Mouse (Mus musculus): ENCODE data around the gene Gm49425. TPM values are rescaled to one million over a fixed set of nuclear protein-coding genes. Genes with fewer than 3 reads are reported as not detected.

The Gm49425 gene
- polyA plus RNA-seq, 2 experiments, result not detected

GRCm38 (mm10) chr15:101506896-101507758 lies 9.9 kb downstream of the Gm49425 start:
- ATAC-seq (ENCODE audit: insufficient read depth) (no peak), DNase-seq (ENCODE audit: low read depth in 3 of 3, low spot score in 3 of 3) (no peak)
- no peak for TF ChIP-seq EP300 (IDR thresholded peaks at IDR 0.05; ENCODE audit: low read depth)
- no peak for TF ChIP-seq CTCF (IDR thresholded peaks at IDR 0.05; ENCODE audit: low read depth)
- no peaks in the 10 kb centered on the region for H3K36me3 ChIP-seq (replicated peaks; ENCODE audit: control insufficient read depth, insufficient read depth, low read depth)
- WGBS (ENCODE audit: insufficient replicate concordance), result 38% methylated on average over 14 of the region's 14 CpGs
- no peaks in the 10 kb centered on the region for H3K9me3 ChIP-seq (ENCODE audit: control insufficient read depth, low read length)
- H3K4me1 ChIP-seq (replicated peaks; ENCODE audit: control insufficient read depth in 2 of 2, insufficient read depth in 2 of 2, low read length in 1 of 2), result no peaks in the 10 kb centered on the region
- no peak overlapping the region for H3K4me2 ChIP-seq (ENCODE audit: low read depth)
- H3K27me3 ChIP-seq (ENCODE audit: control insufficient read depth, insufficient read depth, low read length), result no peaks in the 10 kb centered on the region
- no peak overlapping the region for H3K9ac ChIP-seq (replicated peaks)
- H3K4me3 ChIP-seq (ENCODE audit: insufficient read depth in 1 of 2, low read depth in 2 of 2, low read length in 2 of 2), result no peak overlapping the region
- no peak overlapping the region for H3K27ac ChIP-seq

GRCm38 (mm10) chr15:101497181-101497580 lies 19.9 kb downstream of the Gm49425 start:
- Histone ChIP-seq H3K27ac (no peak overlapping the region), H3K36me3 (replicated peaks; ENCODE audit: control insufficient read depth, insufficient read depth, low read depth) (no peaks in the 10 kb centered on the region), H3K4me1 (replicated peaks; ENCODE audit: control insufficient read depth in 2 of 2, insufficient read depth in 2 of 2, low read length in 1 of 2) (no peaks in the 10 kb centered on the region), H3K4me3 (ENCODE audit: insufficient read depth in 1 of 2, low read depth in 2 of 2, low read length in 2 of 2) (no peak overlapping the region), H3K27me3 (ENCODE audit: control insufficient read depth, insufficient read depth, low read length) (no peaks in the 10 kb centered on the region), H3K9ac (replicated peaks) (no peak overlapping the region), H3K4me2 (ENCODE audit: low read depth) (no peak overlapping the region), H3K9me3 (ENCODE audit: control insufficient read depth, low read length) (no peaks in the 10 kb centered on the region)
- TF ChIP-seq EP300 (IDR thresholded peaks at IDR 0.05; ENCODE audit: low read depth), result no peak
- TF ChIP-seq CTCF (IDR thresholded peaks at IDR 0.05; ENCODE audit: low read depth), result peak; percentile 45; the same call in 1 of the 2 replicates
- ATAC-seq (ENCODE audit: insufficient read depth), result no peak
- no peak for DNase-seq (ENCODE audit: low read depth in 3 of 3, low spot score in 3 of 3)
- WGBS (ENCODE audit: insufficient replicate concordance), result 48% methylated on average over 2 of the region's 2 CpGs

- Histone ChIP-seq H3K27me3 (ENCODE audit: control insufficient read depth, insufficient read depth, low read length) (no peaks in the 10 kb centered on the region), H3K9ac (replicated peaks) (no peak overlapping the region), H3K4me1 (replicated peaks; ENCODE audit: control insufficient read depth in 2 of 2, insufficient read depth in 2 of 2, low read length in 1 of 2) (no peaks in the 10 kb centered on the region), H3K27ac (no peak overlapping the region), H3K9me3 (ENCODE audit: control insufficient read depth, low read length) (no peaks in the 10 kb centered on the region), H3K4me2 (ENCODE audit: low read depth) (no peak overlapping the region), H3K4me3 (ENCODE audit: insufficient read depth in 1 of 2, low read depth in 2 of 2, low read length in 2 of 2) (no peak overlapping the region), H3K36me3 (replicated peaks; ENCODE audit: control insufficient read depth, insufficient read depth, low read depth) (no peaks in the 10 kb centered on the region)
- DNase-seq (ENCODE audit: low read depth in 3 of 3, low spot score in 3 of 3) (no peak), ATAC-seq (ENCODE audit: insufficient read depth) (no peak)
- WGBS (ENCODE audit: insufficient replicate concordance), result 70% methylated on average over 8 of the region's 8 CpGs
- TF ChIP-seq CTCF (IDR thresholded peaks at IDR 0.05; ENCODE audit: low read depth), result no peak
- TF ChIP-seq EP300 (IDR thresholded peaks at IDR 0.05; ENCODE audit: low read depth), result no peak
These were observed 21.8 kb downstream of the Gm49425 start for GRCm38 (mm10) chr15:101495266-101495665.

- no peaks in the 10 kb centered on the region for H3K9me3 ChIP-seq (ENCODE audit: control insufficient read depth, low read length)
- no peaks in the 10 kb centered on the region for H3K4me1 ChIP-seq (replicated peaks; ENCODE audit: control insufficient read depth in 2 of 2, insufficient read depth in 2 of 2, low read length in 1 of 2)
- no peaks in the 10 kb centered on the region for H3K36me3 ChIP-seq (replicated peaks; ENCODE audit: control insufficient read depth, insufficient read depth, low read depth)
- no peak for DNase-seq (ENCODE audit: low read depth in 3 of 3, low spot score in 3 of 3)
- no peak overlapping the region for H3K4me3 ChIP-seq (ENCODE audit: insufficient read depth in 1 of 2, low read depth in 2 of 2, low read length in 2 of 2)
- no peak for ATAC-seq (ENCODE audit: insufficient read depth)
- no peak overlapping the region for H3K9ac ChIP-seq (replicated peaks)
- H3K27me3 ChIP-seq (ENCODE audit: control insufficient read depth, insufficient read depth, low read length), result no peaks in the 10 kb centered on the region
- no peak for TF ChIP-seq EP300 (IDR thresholded peaks at IDR 0.05; ENCODE audit: low read depth)
- no peak for TF ChIP-seq CTCF (IDR thresholded peaks at IDR 0.05; ENCODE audit: low read depth)
- 19% methylated on average over 1 of the region's 1 CpGs for WGBS (ENCODE audit: insufficient replicate concordance)
- no peak overlapping the region for H3K4me2 ChIP-seq (ENCODE audit: low read depth)
- no peak overlapping the region for H3K27ac ChIP-seq
These were observed 22.9 kb downstream of the Gm49425 start for GRCm38 (mm10) chr15:101494203-101494602.

- 66% methylated on average over 6 of the region's 6 CpGs for WGBS (ENCODE audit: insufficient replicate concordance)
- TF ChIP-seq CTCF (IDR thresholded peaks at IDR 0.05; ENCODE audit: low read depth), result no peak
- Histone ChIP-seq H3K9me3 (ENCODE audit: control insufficient read depth, low read length) (no peaks in the 10 kb centered on the region), H3K9ac (replicated peaks) (no peak overlapping the region), H3K4me1 (replicated peaks; ENCODE audit: control insufficient read depth in 2 of 2, insufficient read depth in 2 of 2, low read length in 1 of 2) (no peaks in the 10 kb centered on the region), H3K27me3 (ENCODE audit: control insufficient read depth, insufficient read depth, low read length) (no peaks in the 10 kb centered on the region), H3K4me3 (ENCODE audit: insufficient read depth in 1 of 2, low read depth in 2 of 2, low read length in 2 of 2) (no peak overlapping the region), H3K4me2 (ENCODE audit: low read depth) (no peak overlapping the region), H3K27ac (no peak overlapping the region), H3K36me3 (replicated peaks; ENCODE audit: control insufficient read depth, insufficient read depth, low read depth) (no peaks in the 10 kb centered on the region)
- DNase-seq (ENCODE audit: low read depth in 3 of 3, low spot score in 3 of 3) (no peak), ATAC-seq (ENCODE audit: insufficient read depth) (no peak)
These were observed 23.3 kb downstream of the Gm49425 start for GRCm38 (mm10) chr15:101493713-101494112.

Measured in liver, embryonic 14.5 days (tissue).